Mouse (Mus musculus) spleen, adult 2 months (tissue): ENCODE results near the gene Gm27021.

ENCODE experiments used
- CTCF ChIP-seq: fragments of 200-500 bp; IDR thresholded peaks from 2 replicates; pipeline ENCODE4 v1.5.1; 2011; ENCODE audit warnings: mild to moderate bottlenecking, inconsistent platforms; ENCODE audit not compliant: insufficient read depth, insufficient read length, insufficient replicate concordance; ENCODE audit errors: extremely low read depth
- POLR2A ChIP-seq: fragments of 200-500 bp; IDR thresholded peaks from 2 replicates; pipeline ENCODE4 v1.6.1; 2011; ENCODE audit warnings: low read depth, low read length, inconsistent platforms

GRCm38 (mm10) chr8:120614491-120614890 lies 53.4 kb downstream of the Gm27021 start:
- TF ChIP-seq CTCF: no peak
- TF ChIP-seq POLR2A: no peak
